Mouse (Mus musculus): ENCODE results near the gene Thsd7b.

DNA sequence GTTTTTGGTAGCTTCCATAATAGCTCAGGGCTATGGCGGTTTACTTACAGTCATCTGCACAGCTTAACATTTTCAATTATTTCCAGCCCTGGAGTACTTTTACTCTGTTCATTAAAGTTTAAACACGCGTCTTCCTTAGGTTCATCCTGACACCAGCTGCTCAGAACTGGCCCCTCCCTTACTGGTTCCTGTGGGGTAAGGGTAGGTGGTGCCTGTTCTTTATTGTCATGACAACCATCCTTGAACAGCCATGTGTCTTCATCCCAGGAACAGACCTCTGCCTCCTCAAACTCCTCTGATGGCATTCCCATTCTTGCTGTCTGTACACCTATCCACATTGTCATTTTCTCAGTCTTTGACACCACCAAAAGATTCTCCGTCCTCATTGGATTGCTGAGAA, 285.0 kb downstream of the Thsd7b start:
- TF ChIP-seq CTCF (IDR thresholded peaks at IDR 0.05; ENCODE audit: low read depth) (no peak), EP300 (IDR thresholded peaks at IDR 0.05; ENCODE audit: low read depth) (no peak)
